Mouse (Mus musculus) limb, embryonic 13.5 days (tissue): ENCODE results near the gene Pdgfc. TPM values are rescaled to one million over a fixed set of nuclear protein-coding genes. Genes with fewer than 3 reads are reported as not detected.
A peak's percentile ranks its signal among the peaks of the same experiment; 100 is the strongest.

Experiments
- ATAC-seq: fragments of 200-750 bp; cut with Nextera tagmentation; 2 replicates; pipeline ENCODE4 v1.8.0; 2017; ENCODE audit warnings: low read depth, moderate number of reproducible peaks, moderate TSS enrichment; ENCODE audit not compliant: low FRiP score
- H3K27ac ChIP-seq: fragments of 300-500 bp; sonication (generic); 2 replicates; pipeline ENCODE4 v1.5.1; 2015; ENCODE audit warnings: inconsistent platforms, mild to moderate bottlenecking, moderate library complexity
- H3K27me3 ChIP-seq: fragments of 300-500 bp; sonication (generic); 2 replicates; pipeline ENCODE4 v1.6.1; 2015; ENCODE audit warnings: mild to moderate bottlenecking, inconsistent platforms
- H3K36me3 ChIP-seq: fragments of 300-500 bp; sonication (generic); 2 replicates; pipeline ENCODE4 v1.6.1; 2015; ENCODE audit warnings: inconsistent platforms, mild to moderate bottlenecking, moderate library complexity
- H3K4me1 ChIP-seq: fragments of 300-500 bp; sonication (generic); 2 replicates; pipeline ENCODE4 v1.6.1; 2015; ENCODE audit warnings: inconsistent platforms
- H3K4me2 ChIP-seq: fragments of 300-500 bp; sonication (generic); replicated peaks from 2 replicates; pipeline ENCODE4 v1.6.1; 2015; ENCODE audit warnings: inconsistent platforms, mild to moderate bottlenecking, moderate library complexity
- H3K4me3 ChIP-seq: fragments of 300-500 bp; sonication (generic); 2 replicates; pipeline ENCODE4 v1.5.1; 2015; ENCODE audit warnings: moderate library complexity, mild to moderate bottlenecking, inconsistent platforms
- H3K9ac ChIP-seq: fragments of 300-500 bp; sonication (generic); 2 replicates; pipeline ENCODE4 v1.6.1; 2015; ENCODE audit warnings: mild to moderate bottlenecking, inconsistent platforms
- H3K9me3 ChIP-seq: fragments of 300-500 bp; sonication (generic); 2 replicates; pipeline ENCODE4 v1.6.1; 2016; ENCODE audit warnings: inconsistent platforms
- WGBS: fragments of 180-500 bp; shearing (Covaris S2); methylation state at CpG from one replicate; pipeline ENCODE4 v1.1.7; 2015; 5-methylcytosine and 5-hydroxymethylcytosine counted together
- polyA plus RNA-seq: library from polyadenylated mRNA; unstranded; fragments of >200 nt; fragmentation: Nextera tagmentation; extraction: Ambion mirVana; gene quantifications from 2 replicates; pipeline ENCODE4 v1.2.1, GENCODE M21; 2015

The Pdgfc gene
- polyA plus RNA-seq, 1 experiment from 2014 or later, result 54.4 TPM

DNA sequence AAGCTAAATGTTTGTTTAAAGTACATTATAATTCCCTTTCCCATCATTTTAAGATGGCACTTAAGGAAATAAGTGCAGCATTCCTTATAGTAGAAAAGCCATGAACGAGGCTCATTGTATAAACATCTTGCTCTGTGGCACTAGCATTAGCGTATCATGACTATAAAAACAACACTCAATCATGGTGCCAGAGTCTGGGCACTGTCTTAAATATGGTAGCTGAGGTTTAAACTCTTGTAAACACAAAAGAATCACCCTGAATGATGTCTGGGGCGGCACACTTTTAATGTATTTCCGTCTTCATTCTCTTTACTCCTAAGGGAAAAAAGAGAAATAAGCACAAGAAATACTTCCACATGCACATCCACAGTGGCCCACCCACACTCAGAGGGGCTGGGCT, 192.1 kb downstream of the Pdgfc start:
- H3K4me1 ChIP-seq, result no peaks in the 10 kb centered on the region
- no peak for ATAC-seq
- H3K36me3 ChIP-seq, result no peaks in the 10 kb centered on the region
- H3K9me3 ChIP-seq, result no peaks in the 10 kb centered on the region
- no peak overlapping the region for H3K9ac ChIP-seq
- 46% methylated on average over 4 of the region's 4 CpGs for WGBS
- H3K4me2 ChIP-seq, result no peak overlapping the region
- no peak overlapping the region for H3K4me3 ChIP-seq
- H3K27ac ChIP-seq, result no peak overlapping the region
- H3K27me3 ChIP-seq, result no peaks in the 10 kb centered on the region

DNA sequence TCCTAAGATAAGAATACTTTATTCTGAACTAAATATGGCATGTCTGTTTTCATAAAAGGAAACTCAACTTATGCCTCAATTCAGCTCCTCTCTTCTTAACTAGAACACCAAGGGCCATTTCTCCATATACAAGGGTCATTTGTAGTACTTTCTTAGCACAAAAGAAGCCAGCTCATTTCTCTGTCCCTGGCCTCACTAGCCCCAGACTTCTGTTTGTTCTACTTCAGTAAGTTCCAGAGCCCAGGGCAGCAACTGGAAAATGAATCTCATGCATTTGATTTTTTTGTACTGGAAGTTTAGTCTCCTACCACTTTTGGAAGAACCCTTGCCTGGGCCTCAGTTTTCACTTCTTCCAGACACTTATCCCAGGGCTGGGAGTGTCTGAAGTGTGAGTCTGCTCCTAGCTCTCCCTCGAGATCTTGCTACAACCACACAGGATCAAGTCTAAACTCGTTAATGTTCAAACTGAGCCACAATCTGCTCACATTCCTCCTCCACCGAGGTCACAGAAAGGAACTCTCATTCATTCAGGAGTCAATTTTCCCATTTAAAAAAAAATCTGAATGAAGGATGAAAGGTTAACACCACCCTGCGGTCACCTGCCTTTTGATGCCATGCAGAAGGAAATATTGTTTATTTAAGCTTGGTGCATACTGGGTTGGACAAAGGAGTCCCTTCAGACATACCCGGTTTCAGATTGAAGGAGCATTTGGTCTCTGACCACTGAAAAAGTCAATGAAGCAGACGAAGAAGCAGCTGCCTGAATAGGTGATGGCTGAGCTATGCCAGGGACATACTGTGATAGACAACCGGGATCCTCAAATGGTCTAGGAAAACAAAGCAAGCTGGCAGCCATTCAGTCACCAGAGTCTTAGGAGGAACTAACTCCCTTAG, 206.7 kb downstream of the Pdgfc start:
- Histone ChIP-seq H3K9me3 (no peaks in the 10 kb centered on the region), H3K4me1 (peaks cover 20% of the 10 kb centered on the region), H3K27me3 (no peaks in the 10 kb centered on the region), H3K9ac (no peak overlapping the region), H3K4me2 (peak overlapping the region; percentile 19; the same call in 1 of the 2 replicates), H3K27ac (peak overlapping the region; percentile 40; the same call in 1 of the 2 replicates), H3K4me3 (no peak overlapping the region), H3K36me3 (no peaks in the 10 kb centered on the region)
- peak; percentile 59; the same call in 1 of the 2 replicates for ATAC-seq
- WGBS, result 12% methylated on average over 7 of the region's 7 CpGs

DNA sequence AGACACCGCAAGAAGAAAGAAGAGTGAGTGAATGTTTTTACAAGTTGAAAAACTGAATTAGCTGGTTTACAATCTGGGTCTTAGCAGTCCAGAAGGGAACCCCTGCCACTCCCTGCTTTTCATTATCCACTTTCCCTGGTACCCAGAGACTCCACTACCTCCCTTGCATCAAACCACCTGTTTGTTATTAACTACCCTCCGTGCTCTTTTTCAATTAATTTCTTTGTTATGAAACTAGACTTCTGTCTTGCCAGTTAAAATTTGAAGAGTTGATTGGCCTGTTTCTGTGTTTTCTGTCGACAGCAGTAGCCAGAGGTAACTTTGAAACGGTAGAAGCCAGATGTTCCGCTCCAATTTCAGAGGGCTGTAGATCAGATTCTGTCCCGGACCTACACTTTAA, 207.4 kb downstream of the Pdgfc start:
- Histone ChIP-seq H3K9ac (no peak overlapping the region), H3K36me3 (no peaks in the 10 kb centered on the region), H3K9me3 (no peaks in the 10 kb centered on the region), H3K27me3 (no peaks in the 10 kb centered on the region), H3K4me3 (no peak overlapping the region), H3K4me2 (peak overlapping the region; percentile 19; the same call in 1 of the 2 replicates), H3K27ac (peak overlapping the region; percentile 40; the same call in 1 of the 2 replicates), H3K4me1 (peaks cover 20% of the 10 kb centered on the region)
- WGBS, result 10% methylated on average over 6 of the region's 6 CpGs
- ATAC-seq, result no peak

DNA sequence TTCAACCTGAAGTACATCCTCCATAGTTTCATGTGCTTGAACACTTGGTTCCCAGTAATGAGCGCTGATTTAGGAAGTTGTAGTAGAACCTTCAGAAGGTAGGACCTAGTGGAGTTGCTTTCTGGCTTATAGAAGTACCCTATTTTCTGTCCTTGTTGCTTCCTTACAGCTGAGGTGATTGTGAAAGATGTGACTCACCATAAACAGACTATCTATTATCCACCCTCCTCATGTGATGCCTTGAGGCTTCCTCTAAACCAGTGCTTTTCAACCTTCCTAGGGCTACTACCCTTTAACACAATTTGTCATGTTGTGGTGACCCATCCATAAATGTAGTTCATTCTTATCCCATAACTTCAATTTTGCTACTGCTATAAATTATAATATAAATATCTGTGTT, 226.6 kb downstream of the Pdgfc start:
- 91% methylated on average over 1 of the region's 1 CpGs for WGBS
- no peak for ATAC-seq
- H3K4me3 ChIP-seq, result no peak overlapping the region
- H3K9ac ChIP-seq, result no peak overlapping the region
- H3K27ac ChIP-seq, result no peak overlapping the region
- no peaks in the 10 kb centered on the region for H3K36me3 ChIP-seq
- H3K4me1 ChIP-seq, result no peaks in the 10 kb centered on the region
- H3K9me3 ChIP-seq, result no peaks in the 10 kb centered on the region
- H3K4me2 ChIP-seq, result no peak overlapping the region
- H3K27me3 ChIP-seq, result no peaks in the 10 kb centered on the region

Other genes with a start within 250 kb of the Pdgfc start
- 3.3 and 3.6 TPM in 2 replicates for gene Gria2, start 233.6 kb upstream of the Pdgfc start, polyA plus RNA-seq
- 21.4 and 22.7 TPM in 2 replicates for gene Glrb, start 122.8 kb upstream of the Pdgfc start, polyA plus RNA-seq